Mouse (Mus musculus): ENCODE results near the gene Sertad2. TPM values are rescaled to one million over a fixed set of nuclear protein-coding genes. Genes with fewer than 3 reads are reported as not detected.

Gene Sertad2
- total RNA-seq, 2 experiments from 2014 or later = 23.0 to 28.5 TPM

- TF ChIP-seq CTCF (IDR thresholded peaks at IDR 0.05) = no peak
- peak overlapping the region; percentile 61 for H3K27ac ChIP-seq
- intact Hi-C loops (cut with DNase I) = no loop called here
- no peak for DNase-seq (ENCODE audit: extremely low spot score in 1 of 2, low spot score in 2 of 2)
- no peak overlapping the region for H3K4me3 ChIP-seq
Observed at GRCm38 (mm10) chr11:20616103-20616502, 73.0 kb downstream of the Sertad2 start.

GRCm38 (mm10) chr11:20627146-20627545, 84.1 kb downstream of the Sertad2 start:
- intact Hi-C loops (cut with DNase I) = no loop called here
- H3K4me3 ChIP-seq = no peak overlapping the region
- DNase-seq (ENCODE audit: extremely low spot score in 1 of 2, low spot score in 2 of 2) = no peak
- no peak; the same call in 1 of the 2 replicates for TF ChIP-seq CTCF (IDR thresholded peaks at IDR 0.05)
- no peak overlapping the region for H3K27ac ChIP-seq

- H3K27ac ChIP-seq = no peak overlapping the region
- DNase-seq (ENCODE audit: extremely low spot score in 1 of 2, low spot score in 2 of 2) = no peak
- TF ChIP-seq CTCF (IDR thresholded peaks at IDR 0.05) = peak; percentile 23
- intact Hi-C loops (cut with DNase I) = no loop called here
- no peak overlapping the region for H3K4me3 ChIP-seq
Observed at GRCm38 (mm10) chr11:20628216-20628615, 85.2 kb downstream of the Sertad2 start.

GRCm38 (mm10) chr11:20629700-20630099, 86.6 kb downstream of the Sertad2 start:
- no peak for TF ChIP-seq CTCF (IDR thresholded peaks at IDR 0.05)
- Histone ChIP-seq H3K4me3 (no peak overlapping the region), H3K27ac (no peak overlapping the region)
- intact Hi-C loops (cut with DNase I) = loop anchor here (2.0 to 10.0 kb wide), 2 partner anchors 87 to 425 kb away; partner anchors contain the start of genes Rab1a and Sertad2
- DNase-seq (ENCODE audit: extremely low spot score in 1 of 2, low spot score in 2 of 2) = no peak

- DNase-seq (ENCODE audit: extremely low spot score in 1 of 2, low spot score in 2 of 2) = peak; percentile 92 to 95
- intact Hi-C loops (cut with DNase I) = loop anchor here (2.0 to 10.0 kb wide), 2 partner anchors 88 to 426 kb away; partner anchors contain the start of genes Rab1a and Sertad2
- peak overlapping the region; percentile 93 for H3K27ac ChIP-seq
- peak overlapping the region; percentile 99 for H3K4me3 ChIP-seq
- TF ChIP-seq CTCF (IDR thresholded peaks at IDR 0.05) = no peak
Observed at GRCm38 (mm10) chr11:20631026-20631940, 88.2 kb downstream of the Sertad2 start.

GRCm38 (mm10) chr11:20631941-20632618, 89.0 kb downstream of the Sertad2 start:
- no peak for DNase-seq (ENCODE audit: extremely low spot score in 1 of 2, low spot score in 2 of 2)
- no peak for TF ChIP-seq CTCF (IDR thresholded peaks at IDR 0.05)
- H3K4me3 ChIP-seq = peak overlapping the region; percentile 99
- peak overlapping the region; percentile 93 for H3K27ac ChIP-seq
- intact Hi-C loops (cut with DNase I) = loop anchor here (1.0 to 10.0 kb wide), 4 partner anchors 89 to 427 kb away; partner anchors contain the start of genes Aftph, Rab1a and Sertad2

- DNase-seq (ENCODE audit: extremely low spot score in 1 of 2, low spot score in 2 of 2) = no peak
- intact Hi-C loops (cut with DNase I) = loop anchor here (1.0 to 10.0 kb wide), 3 partner anchors 100 to 428 kb away; partner anchors contain the start of genes Aftph and Rab1a
- TF ChIP-seq CTCF (IDR thresholded peaks at IDR 0.05) = no peak
- Histone ChIP-seq H3K27ac (no peak overlapping the region; the same call in 1 of the 2 replicates), H3K4me3 (peak overlapping the region; percentile 99)
Observed at GRCm38 (mm10) chr11:20632619-20632965, 89.5 kb downstream of the Sertad2 start.

- DNase-seq (ENCODE audit: extremely low spot score in 1 of 2, low spot score in 2 of 2) = no peak
- Histone ChIP-seq H3K27ac (no peak overlapping the region), H3K4me3 (no peak overlapping the region)
- TF ChIP-seq CTCF (IDR thresholded peaks at IDR 0.05) = no peak
- intact Hi-C loops (cut with DNase I) = loop anchor here (10.0 kb wide), 1 partner anchor 430 kb away; the partner anchor contains the start of gene Rab1a
Observed at GRCm38 (mm10) chr11:20634543-20634942, 91.5 kb downstream of the Sertad2 start.

GRCm38 (mm10) chr11:20635646-20636045, 92.6 kb downstream of the Sertad2 start:
- intact Hi-C loops (cut with DNase I) = loop anchor here (10.0 kb wide), 1 partner anchor 431 kb away; the partner anchor contains the start of gene Rab1a
- DNase-seq (ENCODE audit: extremely low spot score in 1 of 2, low spot score in 2 of 2) = no peak
- Histone ChIP-seq H3K27ac (no peak overlapping the region), H3K4me3 (no peak overlapping the region)
- no peak for TF ChIP-seq CTCF (IDR thresholded peaks at IDR 0.05)

- no peak for TF ChIP-seq CTCF (IDR thresholded peaks at IDR 0.05)
- intact Hi-C loops (cut with DNase I) = loop anchor here (10.0 kb wide), 1 partner anchor 431 kb away; the partner anchor contains the start of gene Rab1a
- no peak overlapping the region for H3K27ac ChIP-seq
- DNase-seq (ENCODE audit: extremely low spot score in 1 of 2, low spot score in 2 of 2) = no peak
- no peak overlapping the region for H3K4me3 ChIP-seq
Observed at GRCm38 (mm10) chr11:20636114-20636513, 93.1 kb downstream of the Sertad2 start.

GRCm38 (mm10) chr11:20637060-20637459, 94.0 kb downstream of the Sertad2 start:
- no peak for DNase-seq (ENCODE audit: extremely low spot score in 1 of 2, low spot score in 2 of 2)
- Histone ChIP-seq H3K27ac (no peak overlapping the region), H3K4me3 (no peak overlapping the region)
- intact Hi-C loops (cut with DNase I) = loop anchor here (10.0 kb wide), 1 partner anchor 432 kb away; the partner anchor contains the start of gene Rab1a
- TF ChIP-seq CTCF (IDR thresholded peaks at IDR 0.05) = no peak
